In the genomic region with DNA sequence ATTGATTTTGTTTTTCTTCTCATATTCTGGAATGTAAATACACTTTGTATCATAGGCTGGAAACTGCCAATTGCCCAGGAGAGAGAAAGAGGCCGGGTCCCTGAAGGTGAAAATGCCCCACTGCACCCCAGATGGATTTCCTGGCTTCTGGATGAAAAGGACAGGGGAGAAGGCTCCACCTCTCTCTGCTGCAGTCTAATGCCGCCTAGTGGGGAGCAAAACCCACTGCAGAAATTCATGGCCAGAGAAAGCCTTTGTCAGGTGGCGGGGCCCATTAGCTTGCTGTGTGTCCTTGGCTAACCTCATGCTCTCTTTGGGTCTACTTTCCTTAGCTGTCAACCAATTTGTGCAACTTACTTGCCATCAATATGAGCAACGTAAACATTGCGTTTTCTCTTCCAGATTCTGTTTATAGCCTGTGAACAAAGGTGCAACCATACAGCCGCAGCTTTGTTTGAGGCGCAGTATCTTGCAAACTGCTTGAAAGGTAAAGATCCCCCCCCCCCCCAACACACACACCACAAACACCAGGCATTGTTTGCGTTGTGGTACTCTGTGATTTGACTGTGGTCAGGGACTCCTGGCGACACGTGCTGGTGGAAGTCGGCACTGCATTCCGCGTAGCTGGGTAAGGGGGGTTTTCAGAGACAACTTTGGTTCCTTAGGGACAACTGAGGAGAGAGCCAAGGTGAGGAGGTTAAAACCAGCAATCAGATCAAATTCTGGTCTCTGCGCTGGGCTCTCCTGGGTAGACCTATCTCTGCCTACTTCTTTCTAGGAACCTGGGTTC, we compare ENCODE assay signal across 9 mouse cellular contexts. TPM values are rescaled to one million over a fixed set of nuclear protein-coding genes. Genes with fewer than 3 reads are reported as not detected.
DNase-seq lines count a peak whose midpoint lies in the region; ATAC-seq and TF ChIP-seq lines count a peak whose summit lies in the region.
"Had no signal": no experiment of that assay in that cellular context is flagged by ENCODE, and none has a peak within 500 bp of the region (broad histone marks: within the 10 kb centered on the region; RNA-seq: fewer than 3 reads in every experiment).

No protein-coding gene starts in this region.

- no peaks in the 10 kb centered on the region for H3K27me3 ChIP-seq in spleen, adult 2 months (ENCODE audit: control insufficient read depth, insufficient read depth, low read length)

- intact Hi-C loops in gastrocnemius, adult 2 months (cut with DNase I): no loop called here

- ATAC-seq in inflammation-experienced regulatory T-cells, adult 6 months: no peak

- H3K4me3 ChIP-seq in gastrocnemius, adult 2 months: no peak overlapping the region
- H3K4me3 ChIP-seq in spleen, adult 2 months (ENCODE audit: extremely low read depth, insufficient read depth, insufficient read length): no peak overlapping the region
- no peak overlapping the region for H3K4me3 ChIP-seq in embryonic fibroblast, embryonic 13.5 days (ENCODE audit: insufficient read depth, low read length)

- H3K36me3 ChIP-seq in spleen, adult 2 months (ENCODE audit: control insufficient read depth, insufficient read depth, low read length): no peaks in the 10 kb centered on the region

- TF ChIP-seq POLR2A in spleen, adult 2 months (IDR thresholded peaks at IDR 0.05; ENCODE audit: low read depth, low read length): no peak
- no peak for TF ChIP-seq POLR2A in embryonic fibroblast, embryonic 13.5 days (IDR thresholded peaks at IDR 0.05; ENCODE audit: low read depth, low read length)

- no peak overlapping the region for H3K27ac ChIP-seq in gastrocnemius, adult 2 months
- H3K27ac ChIP-seq in spleen, adult 2 months (ENCODE audit: insufficient read depth, low read length): no peak overlapping the region
- no peak overlapping the region for H3K27ac ChIP-seq in embryonic fibroblast, embryonic 13.5 days (ENCODE audit: insufficient read depth, low read length)

- WGBS in spleen, adult 2 months: 52% methylated on average over 14 of the region's 14 CpGs

- peak; percentile 50 for DNase-seq in gastrocnemius, adult 2 months
- DNase-seq in gastrocnemius, adult 18-20 months (ENCODE audit: low spot score): no peak
- DNase-seq in spleen, adult 2 months (ENCODE audit: low read depth in 1 of 2, low spot score in 2 of 2): peak in 1 of 2 experiments; percentile 33
- DNase-seq in spleen, postnatal 4 days (ENCODE audit: low spot score in 2 of 2): no peak
- DNase-seq in retina, embryonic 14.5 days (ENCODE audit: low spot score): peak; percentile 67
- DNase-seq in urinary bladder, postnatal 14 days (ENCODE audit: low spot score): no peak

- peak; percentile 68 for TF ChIP-seq CTCF in gastrocnemius, adult 2 months (IDR thresholded peaks at IDR 0.05)
- peak; percentile 65; the same call in 1 of the 2 replicates for TF ChIP-seq CTCF in spleen, adult 2 months (IDR thresholded peaks at IDR 0.05; ENCODE audit: extremely low read depth, insufficient read depth, insufficient read length, insufficient replicate concordance)
- TF ChIP-seq CTCF in embryonic fibroblast, embryonic 13.5 days (IDR thresholded peaks at IDR 0.05; ENCODE audit: borderline replicate concordance, insufficient read depth, low read length): peak; percentile 56; the same call in 1 of the 2 replicates

- peaks cover 5% of the 10 kb centered on the region; the same call in 1 of the 2 replicates for H3K4me1 ChIP-seq in spleen, adult 2 months (ENCODE audit: control insufficient read depth, insufficient read depth, insufficient read length)
- H3K4me1 ChIP-seq in embryonic fibroblast, embryonic 13.5 days (ENCODE audit: control insufficient read depth, insufficient read depth, low read length): no peaks in the 10 kb centered on the region

RNA-seq across cellular contexts. Expression of a gene that starts 13.4 kb away (rescaled TPM):
- total RNA-seq in gastrocnemius, adult 2 months (2021): 100 to 1,000 TPM; 106 to 181 TPM
- total RNA-seq in gastrocnemius, adult 18-20 months (2021): 100 to 1,000 TPM in 1 of 2 experiments, 10 to 100 TPM in 1; 95.1 to 169 TPM
- polyA plus RNA-seq in spleen, adult 2 months (2012; rRNA removed): 68.5 and 161 TPM in 2 replicates
- 43.4 and 44.0 TPM in 2 replicates for polyA plus RNA-seq in embryonic fibroblast, embryonic 13.5 days (2011; ENCODE audit: insufficient read length, low read depth, missing spikeins)
- polyA plus RNA-seq in inflammation-experienced regulatory T-cells, adult 6 months (2017; shearing (Covaris generic)): 1 to 10 TPM in 2 of 3 experiments, under 1 TPM in 1; 0.65 to 3.2 (median 2.1) TPM

RNA-seq across cellular contexts. Expression of a gene that starts 14.0 kb away (rescaled TPM):
- total RNA-seq in gastrocnemius, adult 2 months (2021): 10 to 100 TPM in 1 of 2 experiments, 1 to 10 TPM in 1; 3.7 to 11.5 TPM
- total RNA-seq in gastrocnemius, adult 18-20 months (2021): 1 to 10 TPM; 8.0 to 9.4 TPM
- 13.2 TPM in 1 of 2 replicates, not detected in the other for polyA plus RNA-seq in spleen, adult 2 months (2012; rRNA removed)
- 6.0 and 17.3 TPM in 2 replicates for polyA plus RNA-seq in embryonic fibroblast, embryonic 13.5 days (2011; ENCODE audit: insufficient read length, low read depth, missing spikeins)
- not detected for polyA plus RNA-seq in inflammation-experienced regulatory T-cells, adult 6 months (2017; shearing (Covaris generic))
- polyA plus RNA-seq: large intestine, adult 2 months had no signal

RNA-seq across cellular contexts. Expression of a gene that starts 14.3 kb away (rescaled TPM):
- 10 to 100 TPM; 13.0 to 14.9 TPM for total RNA-seq in gastrocnemius, adult 2 months (2021)
- total RNA-seq in gastrocnemius, adult 18-20 months (2021): 10 to 100 TPM; 10.4 to 15.0 TPM
- polyA plus RNA-seq in spleen, adult 2 months (2012; rRNA removed): 90.7 and 126 TPM in 2 replicates
- polyA plus RNA-seq in embryonic fibroblast, embryonic 13.5 days (2011; ENCODE audit: insufficient read length, low read depth, missing spikeins): 31.3 and 37.9 TPM in 2 replicates
- polyA plus RNA-seq in inflammation-experienced regulatory T-cells, adult 6 months (2017; shearing (Covaris generic)): 10 to 100 TPM; 12.5 to 16.8 (median 12.8) TPM

RNA-seq across cellular contexts. Expression of a gene that starts 43.4 kb away (rescaled TPM):
- total RNA-seq in gastrocnemius, adult 2 months (2021): 100 to 1,000 TPM; 170 to 181 TPM
- total RNA-seq in gastrocnemius, adult 18-20 months (2021): 100 to 1,000 TPM; 175 to 191 TPM
- polyA plus RNA-seq in spleen, adult 2 months (2012; rRNA removed): 85.2 and 102 TPM in 2 replicates
- 227 and 265 TPM in 2 replicates for polyA plus RNA-seq in embryonic fibroblast, embryonic 13.5 days (2011; ENCODE audit: insufficient read length, low read depth, missing spikeins)
- polyA plus RNA-seq in inflammation-experienced regulatory T-cells, adult 6 months (2017; shearing (Covaris generic)): 100 to 1,000 TPM; 370 to 426 (median 380) TPM

Comparison
In these comparisons a context has a peak if more than half of its experiments do, and no peak if none do; other contexts are left out.
1. DNase-seq: peak in gastrocnemius, adult 2 months (single experiment) and retina, embryonic 14.5 days (single experiment); none in gastrocnemius, adult 18-20 months (single experiment), spleen, postnatal 4 days (0 of 2) and urinary bladder, postnatal 14 days (single experiment).
2. RNA of a gene that starts 13.4 kb away (polyA plus RNA-seq): 68.5 to 161 TPM in spleen, adult 2 months and 43.4 to 44.0 TPM in embryonic fibroblast, embryonic 13.5 days; 0.65 to 3.2 TPM in inflammation-experienced regulatory T-cells, adult 6 months; every median in the first group is over 10 times any median in the second.
3. Peak in every context shown above with its lines, with median percentiles within 50 percentile points of each other: CTCF ChIP-seq.